Mouse (Mus musculus) testis, adult 2 months (tissue): ENCODE measurements around the gene Oscp1. TPM values are rescaled to one million over a fixed set of nuclear protein-coding genes. Genes with fewer than 3 reads are reported as not detected.

Source experiments
- H3K27ac ChIP-seq: fragments of 200-500 bp; 2 replicates; pipeline ENCODE4 v1.5.1; 2012; ENCODE audit warnings: low read depth, low read length; ENCODE audit not compliant: control insufficient read depth, insufficient read depth
- H3K27me3 ChIP-seq: fragments of 200-500 bp; 2 replicates; pipeline ENCODE4 v1.6.1; 2012; ENCODE audit warnings: mild to moderate bottlenecking, low read length, moderate library complexity; ENCODE audit not compliant: control insufficient read depth, insufficient read depth
- H3K36me3 ChIP-seq: fragments of 200-500 bp; 2 replicates; pipeline ENCODE4 v1.6.1; 2012; ENCODE audit warnings: mild to moderate bottlenecking, low read length; ENCODE audit not compliant: control insufficient read depth, insufficient read depth
- H3K4me1 ChIP-seq: fragments of 200-500 bp; 2 replicates; pipeline ENCODE4 v1.6.1; 2012; ENCODE audit warnings: low read length; ENCODE audit not compliant: control insufficient read depth, insufficient read depth
- H3K4me3 ChIP-seq: fragments of 200-500 bp; 2 replicates; pipeline ENCODE4 v1.5.1; 2012; ENCODE audit warnings: low read depth, mild to moderate bottlenecking, low read length, moderate library complexity, mixed read lengths; ENCODE audit not compliant: control insufficient read depth
- CTCF ChIP-seq: fragments of 200-500 bp; IDR thresholded peaks from 2 replicates; pipeline ENCODE4 v1.5.1; 2012; ENCODE audit warnings: low read depth, mild to moderate bottlenecking, inconsistent platforms, low read length, moderate library complexity; ENCODE audit not compliant: control insufficient read depth, insufficient read depth, insufficient replicate concordance
- POLR2A ChIP-seq: fragments of 200-500 bp; IDR thresholded peaks from 2 replicates; pipeline ENCODE4 v1.6.1; 2012; ENCODE audit warnings: low read depth, mild to moderate bottlenecking, inconsistent platforms, low read length, moderate library complexity; ENCODE audit not compliant: control insufficient read depth
- polyA plus RNA-seq: library from polyadenylated mRNA; depleted of rRNA; stranded (reverse); fragments of >200 nt; gene quantifications from 2 replicates; pipeline ENCODE4 v1.2.3, GENCODE M21; 2012

Gene Oscp1
- polyA plus RNA-seq, 1 experiment = 189 TPM

DNA sequence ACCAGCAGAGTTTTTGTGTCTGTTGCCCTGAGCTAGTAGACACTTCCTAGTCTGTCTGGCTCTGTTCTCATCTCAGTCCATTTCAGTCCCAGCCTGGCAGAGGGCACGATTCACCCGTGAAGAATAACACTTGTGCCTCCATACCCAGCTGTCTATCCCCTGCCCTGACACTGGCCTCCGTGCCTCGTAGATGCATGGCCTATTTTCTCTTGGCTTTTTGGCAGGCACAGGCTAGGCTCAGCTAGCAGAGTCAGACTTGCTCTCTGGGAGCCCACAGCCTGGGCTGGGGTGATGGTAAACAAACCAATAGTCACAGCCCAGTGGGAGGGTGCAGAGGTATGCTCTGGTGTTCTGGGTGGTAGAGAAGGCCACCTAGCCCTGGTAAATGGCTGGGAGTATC, 54.9 kb downstream of the Oscp1 start:
- H3K4me3 ChIP-seq = no peak overlapping the region
- H3K27ac ChIP-seq = no peak overlapping the region
- H3K4me1 ChIP-seq = peaks cover 10% of the 10 kb centered on the region
- H3K27me3 ChIP-seq = no peaks in the 10 kb centered on the region
- TF ChIP-seq CTCF = no peak
- TF ChIP-seq POLR2A = no peak
- peaks cover 1% of the 10 kb centered on the region; the same call in 1 of the 2 replicates for H3K36me3 ChIP-seq

DNA sequence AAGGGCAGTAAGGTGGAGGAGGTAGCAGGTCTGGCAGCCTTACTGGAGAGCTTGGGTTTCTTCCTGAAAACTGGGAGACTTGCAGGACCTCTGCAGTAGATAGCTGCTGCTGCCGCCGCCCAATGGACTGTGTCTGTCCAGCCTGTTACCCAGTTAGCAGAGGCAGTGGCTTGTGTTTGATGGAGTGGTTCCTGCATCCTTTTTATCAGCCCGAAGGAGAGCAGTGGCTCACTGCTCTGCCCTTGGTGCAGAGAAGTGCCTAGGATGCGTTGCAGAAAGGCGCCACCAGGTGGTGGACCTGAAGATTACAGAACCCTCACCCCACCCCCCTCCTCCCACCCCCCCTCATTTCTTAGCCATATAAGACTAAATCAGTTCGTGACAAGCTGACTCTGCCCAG, 55.6 kb downstream of the Oscp1 start:
- TF ChIP-seq CTCF (peak; percentile 56; the same call in 1 of the 2 replicates), POLR2A (no peak)
- Histone ChIP-seq H3K4me1 (peaks cover 8% of the 10 kb centered on the region), H3K27ac (no peak overlapping the region), H3K27me3 (no peaks in the 10 kb centered on the region), H3K36me3 (peaks cover 1% of the 10 kb centered on the region; the same call in 1 of the 2 replicates), H3K4me3 (no peak overlapping the region)

DNA sequence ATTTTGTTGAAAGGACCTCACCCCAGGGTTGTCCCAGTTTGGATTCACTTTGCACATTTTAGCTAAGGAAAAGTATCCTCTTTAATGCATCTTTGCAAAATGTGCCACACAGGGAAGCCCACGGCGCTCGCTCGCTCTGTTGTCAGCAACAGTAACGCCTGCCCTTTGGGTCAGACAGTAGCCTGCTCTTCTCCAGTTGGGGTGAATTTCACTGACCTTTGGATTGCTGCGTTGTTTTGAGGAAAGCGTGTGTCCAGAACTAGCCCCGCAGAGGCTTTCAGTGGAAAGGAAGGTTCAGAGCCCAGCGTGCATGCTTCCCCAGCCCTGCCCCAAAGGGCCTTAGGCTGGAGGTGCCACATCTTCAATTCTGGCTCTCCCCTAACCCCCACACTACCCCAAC, 57.0 kb downstream of the Oscp1 start:
- H3K4me3 ChIP-seq = no peak overlapping the region
- no peaks in the 10 kb centered on the region for H3K27me3 ChIP-seq
- H3K36me3 ChIP-seq = peaks cover 1% of the 10 kb centered on the region; the same call in 1 of the 2 replicates
- no peak for TF ChIP-seq POLR2A
- TF ChIP-seq CTCF = no peak
- peaks cover under 1% of the 10 kb centered on the region; the same call in 1 of the 2 replicates for H3K4me1 ChIP-seq
- no peak overlapping the region for H3K27ac ChIP-seq

DNA sequence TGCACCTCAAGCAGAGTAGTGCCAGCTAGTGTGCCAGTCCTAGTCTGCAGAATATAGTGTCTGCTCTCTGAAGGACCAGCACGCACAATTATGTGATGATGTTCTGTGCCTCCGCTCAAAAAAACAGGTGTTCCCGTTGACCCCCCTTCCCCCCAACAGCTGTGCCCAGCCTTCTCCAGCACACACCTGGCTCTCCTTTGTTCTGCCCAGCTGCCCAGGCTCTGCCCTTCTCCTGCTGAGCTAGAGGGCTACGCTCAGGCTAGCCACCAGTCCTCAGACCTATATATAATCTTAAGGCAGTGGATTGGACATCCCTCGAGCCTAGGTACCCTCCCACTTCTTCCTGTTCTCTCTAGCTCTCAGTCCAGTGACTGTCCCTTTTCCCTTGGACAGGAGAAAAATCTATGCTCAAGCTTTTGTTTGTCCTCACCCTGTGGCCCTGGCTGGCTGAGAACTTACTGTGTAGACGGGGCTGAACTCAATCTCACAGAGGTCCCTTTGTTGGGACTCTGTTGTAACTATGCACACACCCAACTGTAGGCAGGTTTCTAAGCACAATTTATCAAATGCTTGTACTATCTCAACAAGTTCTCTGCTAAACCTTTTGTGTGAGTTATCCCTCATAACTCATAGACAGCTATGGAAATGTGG, 57.6 kb downstream of the Oscp1 start:
- Histone ChIP-seq H3K36me3 (peaks cover 1% of the 10 kb centered on the region; the same call in 1 of the 2 replicates), H3K27me3 (no peaks in the 10 kb centered on the region), H3K27ac (no peak overlapping the region), H3K4me1 (no peaks in the 10 kb centered on the region), H3K4me3 (no peak overlapping the region)
- TF ChIP-seq POLR2A (no peak), CTCF (no peak)

DNA sequence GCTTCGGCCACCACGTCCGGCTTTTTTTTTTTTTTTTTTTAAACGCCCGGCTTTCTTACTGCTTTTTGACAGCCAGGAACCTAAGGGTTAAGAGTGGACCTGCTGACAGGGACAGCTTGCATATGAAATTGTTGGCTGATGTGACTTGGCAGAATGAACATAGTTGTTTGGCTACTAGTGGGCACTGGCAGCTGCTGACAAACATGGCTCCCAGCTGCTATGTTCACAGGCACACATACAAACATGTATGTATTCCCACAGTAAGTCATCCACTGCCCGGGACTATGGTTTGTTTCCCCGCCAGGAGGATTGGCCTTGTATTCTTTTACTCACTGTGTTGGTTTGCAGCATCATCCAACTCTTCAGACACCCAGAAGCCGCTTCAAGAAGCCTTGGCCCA, 58.8 kb downstream of the Oscp1 start:
- Histone ChIP-seq H3K4me3 (no peak overlapping the region), H3K4me1 (no peaks in the 10 kb centered on the region), H3K27me3 (no peaks in the 10 kb centered on the region), H3K27ac (no peak overlapping the region), H3K36me3 (peaks cover 1% of the 10 kb centered on the region; the same call in 1 of the 2 replicates)
- no peak for TF ChIP-seq CTCF
- TF ChIP-seq POLR2A = no peak

DNA sequence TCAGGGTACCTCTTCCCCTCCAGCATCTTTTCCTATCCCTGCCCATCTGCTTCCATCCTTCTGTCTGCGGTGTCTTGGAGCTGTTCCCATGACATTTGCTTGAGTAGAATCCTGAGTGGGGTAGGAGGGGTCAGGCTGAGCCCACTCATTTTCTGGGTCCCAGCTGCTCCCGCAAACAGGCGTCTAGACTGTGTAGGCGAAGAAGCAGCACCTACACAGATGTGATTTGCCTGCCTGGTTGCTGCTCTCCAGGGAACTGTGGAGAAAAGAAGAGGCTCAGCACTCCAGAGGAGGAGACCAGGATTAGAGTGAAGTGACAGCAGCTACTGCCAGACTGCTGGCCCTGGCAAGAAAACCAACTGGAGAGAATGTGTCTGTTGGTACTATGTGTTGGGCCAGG, 60.3 kb downstream of the Oscp1 start:
- Histone ChIP-seq H3K27me3 (no peaks in the 10 kb centered on the region), H3K27ac (no peak overlapping the region), H3K4me1 (no peaks in the 10 kb centered on the region; the same call in 1 of the 2 replicates), H3K4me3 (no peak overlapping the region), H3K36me3 (peaks cover 1% of the 10 kb centered on the region; the same call in 1 of the 2 replicates)
- TF ChIP-seq CTCF (no peak), POLR2A (no peak)

DNA sequence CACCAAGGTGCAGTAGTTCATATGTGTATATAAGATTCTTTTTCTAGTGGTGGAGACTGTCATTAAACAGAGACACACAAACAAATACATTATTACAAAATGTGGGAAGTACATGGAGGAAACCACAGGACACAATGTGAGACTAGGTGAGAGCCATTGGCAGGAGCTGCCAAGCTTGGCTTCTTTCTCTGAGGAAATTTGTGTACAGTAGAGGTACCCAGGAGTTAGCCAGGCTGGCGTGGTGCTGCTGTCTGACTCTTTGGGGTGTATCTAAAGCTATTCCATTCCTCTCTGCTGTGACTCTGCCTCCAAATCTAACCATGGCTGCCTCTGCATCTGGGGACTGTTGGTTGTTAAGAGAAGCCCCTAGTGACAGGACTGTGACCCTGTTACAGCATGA, 60.7 kb downstream of the Oscp1 start:
- H3K27me3 ChIP-seq = no peaks in the 10 kb centered on the region
- H3K36me3 ChIP-seq = peaks cover 1% of the 10 kb centered on the region; the same call in 1 of the 2 replicates
- H3K27ac ChIP-seq = no peak overlapping the region
- TF ChIP-seq CTCF = no peak
- TF ChIP-seq POLR2A = no peak
- no peaks in the 10 kb centered on the region; the same call in 1 of the 2 replicates for H3K4me1 ChIP-seq
- no peak overlapping the region for H3K4me3 ChIP-seq
